8 mouse cellular contexts compared by ENCODE assay signal in genomic region chr1:40224539-40225284, GRCm38 (mm10). TPM values are rescaled to one million over a fixed set of nuclear protein-coding genes. Genes with fewer than 3 reads are reported as not detected.
DNase-seq lines count a peak whose midpoint lies in the region; ATAC-seq and TF ChIP-seq lines count a peak whose summit lies in the region.

TSS of gene Il1r1 (plus strand) at chr1:40225080.

- no peak within 1 kb of the TSS for H3K4me2 ChIP-seq in midbrain, embryonic 14.5 days (ENCODE audit: low read length)
- H3K4me2 ChIP-seq in midbrain, embryonic 16.5 days (ENCODE audit: low read length) = no peak within 1 kb of the TSS
- H3K4me2 ChIP-seq in embryonic facial prominence, embryonic 15.5 days (replicated peaks) = peak within 1 kb of the TSS; percentile 29

- intact Hi-C loops in heart, postnatal 10 days (cut with DNase I) = loop anchor here (5.0 kb wide), 1 partner anchor 107 kb away; no protein-coding TSS in a partner anchor

- no peaks in the 10 kb centered on the region for H3K27me3 ChIP-seq in midbrain, embryonic 14.5 days (ENCODE audit: control insufficient read depth, insufficient read depth, low read length)
- H3K27me3 ChIP-seq in midbrain, embryonic 16.5 days (ENCODE audit: control insufficient read depth, insufficient read depth, low read depth, low read length) = no peaks in the 10 kb centered on the region
- H3K27me3 ChIP-seq in embryonic facial prominence, embryonic 15.5 days = no peaks in the 10 kb centered on the region
- no peaks in the 10 kb centered on the region for H3K27me3 ChIP-seq in liver, adult 2 months (ENCODE audit: control insufficient read depth, insufficient read depth, low read length)

- no peak for TF ChIP-seq POLR2A in liver, adult 2 months (IDR thresholded peaks at IDR 0.05; ENCODE audit: extremely low read depth, insufficient read depth, low read length)

- DNase-seq in midbrain, embryonic 14.5 days = peak; percentile 37
- DNase-seq in heart, postnatal 10 days = peak; percentile 91
- peak; percentile 89 for DNase-seq in liver, adult 2 months (ENCODE audit: extremely low read depth, low read depth, low spot score)
- peak; percentile 52 for DNase-seq in ovary, postnatal 10 days (ENCODE audit: low spot score)
- no peak for DNase-seq in thymus, postnatal 36 days
- DNase-seq in cerebellum, postnatal 4 days (ENCODE audit: low spot score in 2 of 2) = no peak

- no peak for ATAC-seq in midbrain, embryonic 14.5 days (ENCODE audit: low FRiP score, low TSS enrichment)
- no peak for ATAC-seq in midbrain, embryonic 16.5 days
- peak; percentile 77 for ATAC-seq in embryonic facial prominence, embryonic 15.5 days (ENCODE audit: insufficient number of reproducible peaks, low FRiP score, low TSS enrichment, low read depth)

- H3K9me3 ChIP-seq in midbrain, embryonic 14.5 days (ENCODE audit: control insufficient read depth, low read length) = no peaks in the 10 kb centered on the region
- no peaks in the 10 kb centered on the region for H3K9me3 ChIP-seq in midbrain, embryonic 16.5 days (replicated peaks; ENCODE audit: control insufficient read depth, low read length, poor library complexity, severe bottlenecking)
- H3K9me3 ChIP-seq in embryonic facial prominence, embryonic 15.5 days (replicated peaks) = no peaks in the 10 kb centered on the region

- no peak within 1 kb of the TSS for H3K27ac ChIP-seq in midbrain, embryonic 14.5 days (replicated peaks; ENCODE audit: low read depth, low read length)
- H3K27ac ChIP-seq in midbrain, embryonic 16.5 days (ENCODE audit: low read length) = no peak within 1 kb of the TSS
- peak within 1 kb of the TSS; percentile 60 for H3K27ac ChIP-seq in embryonic facial prominence, embryonic 15.5 days (replicated peaks)
- peak within 1 kb of the TSS; percentile 82 for H3K27ac ChIP-seq in liver, adult 2 months (replicated peaks; ENCODE audit: insufficient read depth, low read depth, low read length)

- H3K36me3 ChIP-seq in midbrain, embryonic 14.5 days (ENCODE audit: control insufficient read depth, insufficient read depth, low read length) = no peaks in the 10 kb centered on the region
- no peaks in the 10 kb centered on the region for H3K36me3 ChIP-seq in midbrain, embryonic 16.5 days (ENCODE audit: control insufficient read depth, insufficient read depth, low read length)
- H3K36me3 ChIP-seq in embryonic facial prominence, embryonic 15.5 days = no peaks in the 10 kb centered on the region
- no peaks in the 10 kb centered on the region for H3K36me3 ChIP-seq in liver, adult 2 months (ENCODE audit: control insufficient read depth, insufficient read depth, low read length)

- H3K4me1 ChIP-seq in midbrain, embryonic 14.5 days (ENCODE audit: control insufficient read depth, insufficient read depth, low read length) = no peaks in the 10 kb centered on the region
- H3K4me1 ChIP-seq in midbrain, embryonic 16.5 days (ENCODE audit: control insufficient read depth, insufficient read depth, low read length) = no peaks in the 10 kb centered on the region
- peaks cover 16% of the 10 kb centered on the region for H3K4me1 ChIP-seq in embryonic facial prominence, embryonic 15.5 days
- H3K4me1 ChIP-seq in liver, adult 2 months (ENCODE audit: control insufficient read depth, insufficient read depth, low read length) = peaks cover 30% of the 10 kb centered on the region

- H3K79me2 ChIP-seq in liver, adult 2 months (ENCODE audit: control insufficient read depth, insufficient read depth, low read length) = no peaks in the 10 kb centered on the region; the same call in 1 of the 2 replicates

- WGBS in midbrain, embryonic 14.5 days = 75% methylated on average over 12 of the region's 12 CpGs
- WGBS in midbrain, embryonic 16.5 days = 68% methylated on average over 12 of the region's 12 CpGs
- WGBS in embryonic facial prominence, embryonic 15.5 days = 24% methylated on average over 12 of the region's 12 CpGs
- 14% methylated on average over 12 of the region's 12 CpGs for WGBS in liver, adult 2 months

- H3K4me3 ChIP-seq in midbrain, embryonic 14.5 days (replicated peaks; ENCODE audit: low read depth, low read length) = no peak within 1 kb of the TSS
- no peak within 1 kb of the TSS for H3K4me3 ChIP-seq in midbrain, embryonic 16.5 days (ENCODE audit: low read depth, low read length)
- peak within 1 kb of the TSS; percentile 17 for H3K4me3 ChIP-seq in embryonic facial prominence, embryonic 15.5 days (replicated peaks)
- peak within 1 kb of the TSS; percentile 39 for H3K4me3 ChIP-seq in liver, adult 2 months (ENCODE audit: insufficient read depth, low read depth, low read length)

- TF ChIP-seq CTCF in liver, adult 2 months (IDR thresholded peaks at IDR 0.05; ENCODE audit: low read depth, low read length) = no peak

- no peak within 1 kb of the TSS for H3K9ac ChIP-seq in midbrain, embryonic 14.5 days (replicated peaks; ENCODE audit: low read length)
- no peak within 1 kb of the TSS for H3K9ac ChIP-seq in midbrain, embryonic 16.5 days (ENCODE audit: low read depth, low read length)
- no peak within 1 kb of the TSS for H3K9ac ChIP-seq in embryonic facial prominence, embryonic 15.5 days
- peak within 1 kb of the TSS; percentile 68 for H3K9ac ChIP-seq in liver, adult 2 months (ENCODE audit: low read depth, low read length)

RNA-seq across cellular contexts. Expression of gene Il1r1, which starts in this region (rescaled TPM):
- 0.36 and 0.79 TPM in 2 replicates for polyA plus RNA-seq in midbrain, embryonic 14.5 days (2014; fragmentation: Nextera tagmentation; extraction: Ambion mirVana)
- polyA plus RNA-seq in midbrain, embryonic 16.5 days (2015; fragmentation: Nextera tagmentation; extraction: Ambion mirVana) = 0.68 and 0.72 TPM in 2 replicates
- polyA plus RNA-seq in embryonic facial prominence, embryonic 15.5 days (2015; fragmentation: Nextera tagmentation; extraction: Ambion mirVana) = 10.3 and 10.9 TPM in 2 replicates
- total RNA-seq in heart, postnatal 10 days (2021) = 1 to 10 TPM; 7.5 to 7.9 TPM
- 9.4 and 16.0 TPM in 2 replicates for total RNA-seq in liver, adult 2 months (2014; rRNA removed)
- 2.0 and 5.5 TPM in 2 replicates for polyA plus RNA-seq in liver, adult 2 months (2012; rRNA removed)

Comparison
In these comparisons a context has a peak if more than half of its experiments do, and no peak if none do; other contexts are left out.
1. Peak in DNase-seq in midbrain, embryonic 14.5 days; RNA of the gene not detected or under 1 TPM.
2. DNase-seq: peak in heart, postnatal 10 days (2 of 2), liver, adult 2 months (single experiment) and ovary, postnatal 10 days (single experiment); none in thymus, postnatal 36 days (0 of 2) and cerebellum, postnatal 4 days (0 of 2).
3. H3K27ac ChIP-seq: peak in embryonic facial prominence, embryonic 15.5 days (single experiment) and liver, adult 2 months (single experiment); none in midbrain, embryonic 14.5 days (single experiment) and midbrain, embryonic 16.5 days (single experiment).
4. H3K4me3 ChIP-seq: peak in embryonic facial prominence, embryonic 15.5 days (single experiment) and liver, adult 2 months (single experiment); none in midbrain, embryonic 14.5 days (single experiment) and midbrain, embryonic 16.5 days (single experiment).